Mouse (Mus musculus): ENCODE measurements around the gene Urgcp.

Gene Urgcp

DNA sequence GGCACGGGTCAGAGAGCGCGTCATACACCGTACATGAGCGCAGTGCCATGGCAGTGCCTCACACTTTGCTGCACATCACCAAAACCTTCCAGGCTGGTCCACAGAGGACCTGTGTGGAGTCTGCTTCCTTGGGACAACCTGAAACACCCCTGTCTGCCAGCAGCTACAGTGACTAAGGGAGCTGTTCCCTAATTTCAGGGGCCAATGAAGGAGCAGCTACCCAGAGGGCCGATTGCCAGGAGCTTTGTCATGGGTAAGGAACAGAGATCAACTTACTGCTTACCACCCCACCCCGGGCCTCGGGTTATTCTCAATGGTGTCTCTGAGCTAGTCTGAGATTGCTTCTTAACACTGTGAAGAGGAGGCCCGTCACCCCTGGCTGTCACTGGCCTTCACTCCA, 47.0 kb downstream of the Urgcp start:
- in situ Hi-C loops (cut with MboI, MseI), result no loop called here

DNA sequence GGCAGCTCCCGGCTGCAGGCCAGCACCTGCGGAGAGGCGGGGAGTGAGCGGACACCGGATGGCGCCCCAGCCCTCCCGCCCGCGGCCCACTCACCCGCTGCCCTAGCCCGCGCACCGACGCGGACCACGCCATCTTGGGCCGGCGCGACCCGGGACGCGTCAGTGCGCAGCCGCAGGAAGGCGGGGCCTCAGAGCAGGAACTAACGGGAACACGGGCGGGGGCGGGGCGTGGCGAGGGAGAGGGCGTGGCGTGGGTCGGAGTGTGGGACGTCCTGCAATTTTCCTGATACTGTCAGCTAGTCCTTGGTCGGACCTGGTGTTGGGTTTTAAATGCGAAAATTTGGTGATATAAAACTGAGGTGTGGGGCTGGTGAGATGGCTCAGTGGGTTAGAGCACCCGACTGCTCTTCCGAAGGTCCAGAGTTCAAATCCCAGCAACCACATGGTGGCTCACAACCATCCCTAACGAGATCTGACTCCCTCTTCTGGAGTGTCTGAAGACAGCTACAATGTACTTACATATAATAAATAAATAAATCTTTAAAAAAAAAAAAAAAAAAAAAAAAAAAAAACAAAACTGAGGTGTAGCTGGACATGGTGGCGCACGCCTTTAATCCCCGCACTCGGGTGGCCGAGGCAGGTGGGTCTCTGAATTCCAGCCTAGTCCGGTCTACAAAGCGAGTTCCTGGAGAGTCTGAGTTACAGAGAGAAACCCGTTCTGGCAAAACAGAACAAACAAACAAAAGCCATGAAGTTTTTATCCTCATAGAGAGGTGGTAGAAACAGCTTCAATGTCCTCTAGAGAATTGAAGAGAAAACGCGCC, 54.4 kb downstream of the Urgcp start:
- in situ Hi-C loops (cut with MboI, MseI), result loop anchor here (5.0 kb wide), 1 partner anchor 80 kb away; the partner anchor contains the start of gene Dbnl

DNA sequence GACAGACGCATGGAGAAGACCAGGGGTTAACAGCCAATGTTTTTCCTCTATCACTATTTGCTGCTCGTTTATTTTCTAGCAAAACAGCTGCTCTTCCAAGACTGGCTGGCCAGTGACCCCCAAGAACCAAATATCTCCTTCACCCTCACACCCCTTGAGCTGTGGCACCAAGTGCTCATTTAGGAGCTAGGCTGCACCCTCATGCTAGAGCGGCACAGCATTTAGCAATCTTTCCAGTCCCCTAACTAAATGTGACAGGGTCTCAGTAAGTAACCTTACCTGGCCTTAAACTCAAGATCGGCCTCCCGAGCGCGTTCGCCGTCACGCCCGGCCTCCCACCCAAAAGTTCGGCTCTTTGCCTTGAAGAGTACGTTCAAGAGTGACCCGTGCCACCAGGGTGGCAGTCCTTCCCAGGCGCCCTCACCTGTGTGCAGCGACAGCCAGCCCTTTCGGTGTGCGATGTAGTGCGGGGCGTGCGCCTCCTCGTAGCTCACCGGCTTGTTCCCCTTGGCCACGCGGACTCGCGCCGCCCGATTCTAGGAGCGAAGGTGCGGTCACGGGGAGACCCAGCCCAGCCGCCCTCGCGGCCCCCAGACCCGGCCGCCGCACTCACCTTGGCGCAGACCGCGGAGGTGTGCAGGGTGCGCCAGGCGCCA, 55.2 kb downstream of the Urgcp start:
- in situ Hi-C loops (cut with MboI, MseI), result loop anchor here (5.0 kb wide), 1 partner anchor 80 kb away; the partner anchor contains the start of gene Dbnl

DNA sequence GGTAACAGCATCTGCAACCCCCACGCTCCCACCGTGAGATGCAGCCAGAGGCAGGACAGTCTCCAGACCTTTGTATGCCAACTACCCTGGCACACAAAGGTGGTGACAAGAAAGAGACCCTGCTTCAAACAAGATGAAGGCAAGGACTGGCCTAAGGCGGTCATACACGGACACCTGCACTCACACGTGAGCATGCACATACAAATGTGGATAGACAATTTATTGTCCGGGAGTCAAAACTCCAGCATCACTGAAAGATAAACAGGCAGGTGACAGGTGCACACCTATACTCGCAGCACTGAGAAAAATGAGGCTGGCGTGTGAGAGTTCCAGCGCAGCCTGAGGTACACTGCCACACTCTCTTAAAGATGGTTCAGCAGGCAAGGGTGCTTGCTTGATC, 56.2 kb downstream of the Urgcp start:
- in situ Hi-C loops (cut with MboI, MseI), result loop anchor here (5.0 kb wide), 1 partner anchor 81 kb away; the partner anchor contains the start of gene Dbnl

DNA sequence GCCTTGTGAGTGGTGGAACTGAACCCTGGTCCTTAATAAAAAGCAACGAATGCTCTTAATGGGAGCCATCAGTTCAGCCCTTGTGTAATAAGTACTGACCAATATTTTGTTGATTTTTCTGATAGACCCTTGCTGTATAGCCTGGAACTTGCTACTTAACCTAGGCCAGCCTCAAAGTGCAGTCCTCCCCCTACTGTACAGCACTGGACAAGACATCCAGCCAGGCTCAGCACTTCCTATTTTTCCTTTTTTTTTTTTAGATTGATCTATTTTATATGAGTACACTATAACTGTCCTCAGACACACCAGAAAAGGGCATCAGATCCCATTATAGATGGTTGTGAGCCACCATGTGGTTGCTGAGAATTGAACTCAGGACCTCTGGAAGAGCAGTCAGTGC, 58.8 kb downstream of the Urgcp start:
- in situ Hi-C loops (cut with MboI, MseI), result no loop called here

DNA sequence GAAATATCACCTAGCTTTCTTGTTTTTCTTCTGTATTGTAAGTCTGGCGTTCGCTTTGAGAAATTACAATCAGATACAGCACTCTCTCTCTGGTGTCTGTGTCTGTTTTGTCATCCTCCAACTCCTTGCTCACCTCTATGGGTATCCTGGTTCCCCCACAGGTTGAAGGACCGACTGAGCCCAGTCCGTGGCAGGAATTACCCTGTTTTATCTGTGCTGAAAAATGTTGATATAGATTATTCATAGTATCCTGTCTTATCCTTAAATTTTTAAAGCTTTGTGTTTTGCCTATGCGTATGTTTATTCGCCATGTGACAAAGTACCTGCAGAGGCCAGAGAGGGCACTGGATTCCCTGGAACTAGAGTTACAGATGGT, 59.2 kb downstream of the Urgcp start:
- in situ Hi-C loops (cut with MboI, MseI), result no loop called here

DNA sequence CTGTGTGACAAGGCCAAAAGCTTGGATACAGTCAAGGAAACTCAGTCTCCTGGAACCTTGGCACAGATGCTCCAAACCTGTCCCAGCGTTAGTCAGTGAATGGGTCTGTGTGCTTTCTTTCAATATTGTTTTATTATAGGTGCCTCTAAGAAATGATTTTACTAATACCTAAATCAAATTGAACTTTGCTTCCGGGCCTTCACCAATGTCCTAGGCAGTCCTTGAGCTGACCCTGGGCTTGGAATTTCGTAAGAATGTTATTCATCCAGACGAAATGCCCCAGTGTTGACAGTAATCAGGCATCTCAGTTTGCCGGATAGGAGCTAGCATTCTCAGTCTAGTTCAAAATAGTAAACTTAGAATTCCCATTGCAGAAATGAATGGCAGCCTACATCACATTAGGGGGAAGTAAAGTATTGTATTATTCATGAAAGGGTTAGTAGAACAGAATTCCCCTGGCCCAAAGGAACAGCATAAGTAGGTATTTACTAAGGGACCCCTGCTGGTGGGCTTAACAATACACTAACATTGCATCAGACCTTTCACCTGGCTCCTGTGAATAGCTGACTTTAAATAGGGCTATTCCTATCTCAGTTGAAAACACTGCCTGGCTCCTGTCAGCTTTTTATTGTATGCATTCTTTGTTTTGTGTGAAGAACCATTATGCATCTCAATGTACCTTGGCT, 59.8 kb downstream of the Urgcp start:
- in situ Hi-C loops (cut with MboI, MseI), result no loop called here

DNA sequence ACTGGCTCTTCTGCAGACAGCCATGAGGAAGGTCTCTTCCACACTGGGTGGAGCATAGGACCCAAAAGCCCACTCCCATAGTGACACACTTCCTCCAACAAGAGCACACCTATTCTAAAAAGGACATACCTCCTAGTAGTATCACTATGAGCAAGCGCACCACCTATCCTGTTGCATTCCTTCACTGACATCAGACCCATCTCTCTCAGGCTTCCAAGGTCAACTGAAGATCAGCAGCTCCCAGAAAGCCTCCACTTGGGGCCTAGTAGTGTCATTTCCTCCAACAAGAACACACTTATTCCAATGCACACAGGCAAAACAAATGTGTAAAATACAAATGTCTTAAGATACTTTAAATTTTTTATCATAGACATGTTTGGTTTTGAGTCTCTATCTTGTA, 60.4 kb downstream of the Urgcp start:
- in situ Hi-C loops (cut with MboI, MseI), result no loop called here

DNA sequence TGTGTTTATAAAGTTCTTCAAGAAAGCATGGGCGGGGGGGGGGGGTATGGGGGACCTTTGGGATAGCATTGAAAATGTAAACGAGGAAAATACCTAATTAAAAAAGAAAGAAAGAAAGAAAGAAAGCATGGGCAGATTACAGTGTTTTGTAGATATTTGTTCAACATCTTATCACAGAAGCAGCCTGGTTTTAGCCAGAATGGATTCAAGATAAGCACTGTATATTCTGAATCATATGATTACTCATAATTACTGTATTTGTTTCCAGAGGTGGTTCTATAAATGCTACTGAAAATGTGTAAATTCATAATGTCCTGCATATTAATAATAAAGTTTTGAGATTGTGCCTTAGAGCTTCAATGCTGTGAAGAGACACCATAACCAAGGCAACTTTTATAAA, 60.9 kb downstream of the Urgcp start:
- in situ Hi-C loops (cut with MboI, MseI), result no loop called here

DNA sequence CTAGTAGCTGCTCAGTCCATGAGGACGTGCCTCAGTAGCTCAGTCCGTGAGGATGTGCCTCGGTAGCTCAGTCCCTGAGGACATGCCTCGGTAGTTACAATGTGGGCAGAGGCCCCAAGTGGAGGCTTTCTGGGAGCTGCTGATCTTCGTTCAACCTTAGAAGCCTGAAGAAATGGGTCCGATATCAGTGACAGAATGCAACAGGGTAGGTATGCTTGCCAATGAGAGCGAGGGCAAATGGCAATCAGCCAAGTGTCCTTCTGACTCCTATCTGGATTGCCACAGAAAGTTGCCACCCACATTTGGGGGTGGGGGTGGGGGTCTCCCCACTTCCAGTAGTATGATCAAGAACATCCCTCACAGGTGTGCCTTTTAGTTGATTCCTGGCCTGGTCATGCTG, 61.4 kb downstream of the Urgcp start:
- in situ Hi-C loops (cut with MboI, MseI), result no loop called here

DNA sequence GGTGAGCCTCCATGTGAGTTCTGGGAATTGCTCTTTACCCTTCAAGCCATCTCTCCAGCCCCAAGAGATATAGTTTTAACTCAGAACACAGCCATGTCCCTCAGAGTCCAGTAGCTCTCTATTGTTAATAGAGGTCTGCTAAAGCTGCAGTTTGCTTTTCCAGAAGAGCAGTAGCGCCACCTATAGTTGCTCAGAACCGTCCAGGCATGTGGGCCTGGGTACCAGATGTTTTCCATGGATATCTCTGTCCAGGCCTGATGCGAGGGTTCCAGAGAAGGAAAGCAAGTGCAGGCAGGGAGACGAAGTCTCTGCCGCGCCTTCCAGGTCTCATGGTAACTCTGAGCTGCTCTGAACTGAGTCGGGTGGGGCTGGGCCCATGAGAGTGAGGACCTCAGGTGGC, 70.4 kb downstream of the Urgcp start:
- in situ Hi-C loops (cut with MboI, MseI), result no loop called here

DNA sequence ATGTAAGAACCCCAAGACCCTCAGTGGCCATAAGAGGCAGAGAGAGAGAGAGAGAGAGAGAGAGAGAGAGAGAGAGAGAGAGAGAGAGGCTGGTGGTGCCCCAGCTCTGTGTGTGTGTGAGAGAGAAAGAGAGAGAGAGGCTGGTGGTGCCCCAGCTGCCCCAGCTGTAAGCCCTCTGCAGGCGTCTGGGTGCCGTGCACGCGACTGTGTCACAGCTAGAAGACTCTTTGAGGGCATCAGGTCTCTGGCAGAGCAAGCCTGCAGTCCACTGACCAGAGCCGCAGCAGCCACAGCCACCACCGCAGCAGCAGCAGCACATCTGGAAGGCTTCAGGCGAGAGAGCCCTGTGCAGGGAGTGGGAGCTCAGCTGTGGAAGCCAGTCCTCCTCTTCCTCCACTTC, 77.9 kb downstream of the Urgcp start:
- in situ Hi-C loops (cut with MboI, MseI), result no loop called here

DNA sequence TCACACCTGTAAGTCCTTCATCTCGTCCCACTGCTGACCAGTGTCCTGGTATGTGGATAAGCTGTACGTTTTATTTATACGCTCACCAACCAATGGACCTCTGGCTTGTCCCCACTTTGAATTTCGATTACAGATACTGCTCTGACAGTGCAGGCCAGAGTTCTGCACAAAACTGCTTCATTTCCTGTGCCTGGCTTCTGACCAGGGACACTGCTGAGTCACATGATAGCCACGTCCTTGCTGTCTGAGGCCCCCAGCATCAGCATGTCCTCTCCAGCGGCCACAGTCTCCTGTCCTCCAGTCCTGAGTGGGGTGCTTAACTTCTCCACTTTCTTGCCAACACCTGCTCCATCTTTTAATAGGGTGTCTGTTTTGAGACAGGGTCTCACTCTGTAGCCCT, 79.6 kb downstream of the Urgcp start:
- in situ Hi-C loops (cut with MboI, MseI), result no loop called here

Measured in T-helper 2 cell (primary cell).